Mouse (Mus musculus): Measurements from ENCODE around the gene Eci1.
"Not testable (repeated sequence)": the region's sequence is repeated elsewhere in the genome, so short reads cannot be mapped to it uniquely, and the experiment has no call there.

The Eci1 gene

DNA sequence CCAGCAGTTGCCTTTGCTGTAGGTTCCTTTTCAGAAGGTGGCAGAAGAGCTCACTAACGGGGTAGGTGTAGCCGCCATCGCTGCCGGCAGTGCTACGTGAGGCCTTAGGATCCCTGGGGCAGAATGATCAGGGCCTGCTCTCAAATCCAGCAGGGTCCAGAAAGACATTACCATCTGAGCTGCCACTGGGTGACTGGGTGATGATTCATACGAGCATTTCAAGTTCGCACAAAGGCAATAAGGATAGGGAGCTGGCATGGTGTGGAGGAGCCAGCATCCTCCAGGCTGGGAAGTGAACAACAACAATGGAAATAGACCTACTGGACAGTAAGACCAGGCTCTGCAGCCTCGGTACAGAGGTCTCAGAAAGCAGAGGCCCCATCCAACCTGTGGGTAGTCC is 13.9 kb downstream of the Eci1 start:
- DNase-seq (ENCODE audit: low spot score), result no peak

DNA sequence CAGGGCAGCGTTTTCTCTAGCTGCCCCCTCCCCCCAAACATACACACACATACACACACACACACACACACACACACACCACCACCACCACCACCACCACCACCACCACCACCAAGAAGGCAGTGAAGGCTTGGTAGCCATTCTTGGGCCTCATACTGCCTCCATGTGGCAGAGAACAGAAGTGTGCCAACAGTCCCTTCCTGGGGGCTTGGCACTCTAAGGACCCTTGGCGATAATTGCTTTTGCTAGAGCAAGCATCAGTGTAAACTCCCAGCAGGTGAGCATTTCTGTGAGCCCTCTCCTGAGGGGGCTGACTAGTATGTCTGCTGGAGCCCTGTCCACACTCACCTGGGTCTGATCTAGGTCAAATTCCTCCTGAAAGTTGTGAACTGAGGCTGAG is 14.7 kb downstream of the Eci1 start:
- peak; percentile 40 for DNase-seq (ENCODE audit: low spot score)

DNA sequence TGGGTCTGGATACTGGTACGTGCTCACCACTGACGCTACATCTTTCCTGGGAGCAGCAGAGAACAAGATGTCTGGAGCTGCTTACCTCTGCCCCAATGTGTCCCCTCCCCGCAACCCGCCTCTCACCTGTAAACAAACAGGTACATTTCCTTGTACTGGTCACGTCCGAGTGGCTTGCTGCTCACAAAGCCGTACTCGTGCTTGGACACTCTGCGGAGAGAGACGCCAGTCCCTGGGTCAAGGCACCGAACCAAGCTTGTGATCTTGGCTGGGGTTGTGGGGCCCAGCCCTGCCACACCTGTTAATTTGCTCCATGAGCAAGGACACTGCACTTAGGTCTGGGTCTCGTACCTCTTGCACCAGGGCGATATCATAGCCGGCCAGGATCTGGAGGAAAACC is 15.7 kb downstream of the Eci1 start:
- no peak for DNase-seq (ENCODE audit: low spot score)

DNA sequence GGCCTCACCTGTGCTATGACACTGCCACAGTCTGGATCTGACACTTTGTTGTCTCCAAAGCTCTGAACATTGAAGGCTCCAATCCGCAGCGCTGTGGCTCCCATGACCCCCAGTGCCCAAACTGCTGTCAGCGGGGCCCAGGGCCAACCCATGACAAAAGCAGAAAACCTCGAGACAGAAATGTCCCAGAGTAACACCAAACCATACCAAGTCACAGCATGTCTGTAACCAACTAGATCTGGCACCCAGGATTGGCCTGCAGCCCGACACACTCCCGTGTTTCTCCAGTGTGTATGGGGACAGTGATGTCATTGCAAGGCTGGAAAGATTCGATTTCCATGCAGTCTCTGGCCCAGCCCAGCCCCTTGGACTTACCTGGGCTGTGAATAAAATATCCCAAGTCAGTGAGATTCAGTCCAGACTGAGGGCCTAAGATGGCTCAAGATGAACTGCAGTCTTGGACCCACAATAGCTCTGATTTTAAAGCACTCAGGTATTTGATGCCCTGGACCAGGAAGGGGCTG is 16.3 kb downstream of the Eci1 start, which contains the start of gene Dnase1l2:
Gene Dnase1l2, minus strand, starts transcription at position 474 of the 524 bp plus-strand sequence.
- DNase-seq (ENCODE audit: low spot score), result no peak

DNA sequence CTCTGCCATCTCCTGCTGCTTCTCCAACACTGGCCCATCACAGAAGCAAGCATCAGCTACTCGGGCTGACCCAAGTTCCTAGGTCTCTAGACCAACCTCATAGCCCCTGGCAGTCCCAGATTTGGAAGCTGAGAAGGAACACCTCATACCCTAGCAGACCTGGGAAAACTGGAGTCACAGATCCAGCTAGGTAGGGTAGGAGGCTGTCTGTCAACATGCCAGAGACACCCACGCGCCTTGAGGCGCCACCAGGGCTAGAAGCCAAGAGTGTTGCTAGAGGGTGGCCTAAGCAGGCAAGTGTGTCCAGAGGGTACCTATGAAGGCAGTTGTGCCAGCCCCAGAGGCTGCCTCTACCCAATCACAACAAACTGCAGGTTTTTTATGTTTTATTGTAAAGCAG is 17.0 kb downstream of the Eci1 start:
- DNase-seq (ENCODE audit: low spot score), result no peak

DNA sequence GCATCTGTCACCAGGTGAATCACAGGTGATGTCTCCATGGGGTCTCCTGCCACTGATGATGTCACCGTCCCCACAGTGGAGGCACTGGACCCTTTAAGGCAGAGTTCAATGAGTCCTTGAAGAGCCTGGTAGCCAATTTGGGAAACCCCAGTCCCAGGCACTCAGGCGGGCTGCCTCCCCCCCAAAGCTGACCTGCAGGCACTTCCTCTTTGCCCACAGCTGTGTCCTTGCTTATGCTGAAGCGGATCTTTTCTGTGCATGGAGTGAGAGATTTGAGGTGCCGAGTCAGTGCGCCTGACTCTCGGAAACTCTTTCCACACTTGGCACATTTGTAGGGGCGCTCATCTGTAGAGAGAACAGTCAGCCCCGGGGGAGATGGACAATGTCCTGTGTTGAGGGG is 20.1 kb downstream of the Eci1 start:
- DNase-seq (ENCODE audit: low spot score), result no peak

DNA sequence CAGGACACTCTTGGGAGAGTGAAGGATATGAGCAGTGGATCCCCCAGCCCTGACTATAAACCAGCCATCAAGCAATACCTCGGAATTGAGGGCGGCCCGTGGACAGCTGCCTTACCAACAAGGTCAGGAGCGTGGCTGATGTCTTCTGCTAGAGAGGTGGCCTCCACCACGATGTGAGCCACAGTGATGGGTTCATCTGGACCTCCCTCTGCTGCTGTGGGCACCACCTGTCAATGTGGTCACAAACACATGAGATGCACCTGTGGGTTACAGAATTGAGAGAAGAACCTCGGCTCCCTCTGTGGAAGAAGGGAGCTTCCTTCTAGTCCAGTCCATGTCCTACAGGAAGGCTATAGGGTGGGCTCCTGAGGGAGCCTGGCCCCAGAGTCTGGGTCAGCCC is 23.1 kb downstream of the Eci1 start:
- DNase-seq (ENCODE audit: low spot score), result no peak

DNA sequence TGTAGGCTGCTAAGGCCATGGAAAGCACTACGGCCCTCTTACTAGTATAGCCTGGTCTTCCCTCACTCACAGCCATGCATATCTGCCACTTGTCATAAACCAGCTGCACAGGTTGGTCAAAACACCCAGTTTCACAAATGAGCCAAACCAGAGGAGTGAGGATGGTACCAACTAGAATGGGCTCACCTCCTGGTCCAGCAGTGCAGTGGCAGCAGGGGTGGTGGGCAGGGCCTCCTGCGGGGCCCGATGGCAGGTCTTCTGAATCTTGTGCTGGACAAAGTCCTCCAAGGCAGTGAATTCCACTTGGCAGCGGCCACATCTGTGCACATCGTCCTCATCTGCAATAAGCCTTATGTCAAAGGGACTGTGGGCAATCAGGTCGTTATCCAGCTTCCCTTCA is 24.8 kb downstream of the Eci1 start:
- no peak for DNase-seq (ENCODE audit: low spot score)

DNA sequence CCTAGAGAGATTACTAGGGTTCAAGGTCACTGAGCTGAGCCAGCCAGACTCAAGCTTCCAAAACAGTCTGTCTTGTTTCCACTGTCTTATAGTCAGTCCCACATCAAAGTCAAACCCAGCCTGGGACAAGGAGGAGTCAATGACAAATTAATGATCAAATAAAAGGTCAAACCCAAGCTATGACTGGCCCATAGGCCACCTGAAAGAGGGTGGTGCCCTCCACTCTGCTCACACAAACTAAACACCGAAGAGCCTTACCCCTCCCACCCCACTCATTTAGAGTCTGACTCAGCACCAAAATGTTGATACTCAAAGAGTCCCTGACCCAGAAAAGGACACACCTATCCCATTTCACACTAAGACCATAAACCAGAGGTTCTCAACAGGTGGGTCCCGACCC is 26.9 kb downstream of the Eci1 start:
- no peak for DNase-seq (ENCODE audit: low spot score)

DNA sequence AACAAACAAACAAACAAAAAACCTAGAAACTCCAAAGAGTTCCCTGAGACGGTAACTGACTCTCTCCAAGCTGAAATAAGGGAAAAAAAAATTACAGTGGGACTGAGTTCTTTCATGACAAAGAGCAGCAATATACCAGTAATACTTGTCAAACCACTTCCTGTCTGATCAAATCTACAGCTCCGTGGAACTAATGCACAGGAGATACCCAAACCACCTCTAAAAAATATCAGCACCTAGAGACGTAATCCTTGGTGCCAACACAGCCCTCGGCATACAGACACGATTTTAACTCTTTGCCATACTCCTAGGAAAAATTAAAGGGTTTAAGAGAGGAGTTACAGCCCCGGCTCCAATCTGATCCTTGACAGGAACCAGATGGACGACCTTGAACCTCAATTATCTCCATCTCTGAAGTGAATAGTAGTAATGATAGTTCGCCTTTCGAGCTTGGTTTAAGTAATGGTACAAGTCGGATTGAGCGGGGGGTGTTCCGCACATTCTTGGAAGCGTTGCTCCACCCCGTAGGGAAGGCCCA is 27.8 kb downstream of the Eci1 start:
- DNase-seq (ENCODE audit: low spot score), result no peak

DNA sequence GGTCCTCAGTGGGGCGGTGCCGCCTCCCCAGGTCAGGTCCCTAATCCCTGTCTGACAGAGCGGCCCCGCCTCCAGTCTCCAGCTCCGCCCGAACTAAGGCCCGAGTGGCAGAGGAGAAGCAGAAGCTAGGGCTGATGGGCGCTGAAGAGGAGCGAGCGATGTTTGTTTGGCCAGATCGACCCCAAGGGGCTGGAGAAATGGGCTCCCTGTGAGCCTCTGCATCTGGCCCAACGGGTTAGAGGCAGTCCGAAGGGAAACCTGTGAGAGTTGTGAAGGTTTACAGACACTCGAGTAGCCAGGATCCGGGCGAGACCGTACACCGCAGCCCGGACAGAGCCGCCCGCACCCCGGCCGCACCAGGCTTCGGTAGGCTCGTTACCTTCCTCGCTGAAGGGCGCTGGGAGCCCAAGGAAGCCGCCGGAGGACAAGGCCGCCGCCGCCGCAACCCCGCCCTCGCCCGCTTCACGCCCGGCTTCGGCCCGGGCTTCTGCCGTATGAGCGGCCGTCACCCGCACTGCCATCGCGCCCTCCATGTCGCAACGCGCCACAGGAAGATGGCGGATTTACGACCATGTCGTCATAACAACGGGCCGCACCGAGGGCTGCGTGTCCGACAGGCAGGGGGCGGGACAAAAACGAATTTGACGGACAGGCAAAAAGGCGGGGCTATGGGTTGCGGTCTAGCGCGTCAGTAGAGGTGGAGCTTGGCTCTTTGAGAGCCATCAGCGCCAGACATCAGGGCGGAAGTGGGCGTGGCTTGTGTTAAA is 28.5 kb downstream of the Eci1 start:
- peak; percentile 100 for DNase-seq (ENCODE audit: low spot score)

DNA sequence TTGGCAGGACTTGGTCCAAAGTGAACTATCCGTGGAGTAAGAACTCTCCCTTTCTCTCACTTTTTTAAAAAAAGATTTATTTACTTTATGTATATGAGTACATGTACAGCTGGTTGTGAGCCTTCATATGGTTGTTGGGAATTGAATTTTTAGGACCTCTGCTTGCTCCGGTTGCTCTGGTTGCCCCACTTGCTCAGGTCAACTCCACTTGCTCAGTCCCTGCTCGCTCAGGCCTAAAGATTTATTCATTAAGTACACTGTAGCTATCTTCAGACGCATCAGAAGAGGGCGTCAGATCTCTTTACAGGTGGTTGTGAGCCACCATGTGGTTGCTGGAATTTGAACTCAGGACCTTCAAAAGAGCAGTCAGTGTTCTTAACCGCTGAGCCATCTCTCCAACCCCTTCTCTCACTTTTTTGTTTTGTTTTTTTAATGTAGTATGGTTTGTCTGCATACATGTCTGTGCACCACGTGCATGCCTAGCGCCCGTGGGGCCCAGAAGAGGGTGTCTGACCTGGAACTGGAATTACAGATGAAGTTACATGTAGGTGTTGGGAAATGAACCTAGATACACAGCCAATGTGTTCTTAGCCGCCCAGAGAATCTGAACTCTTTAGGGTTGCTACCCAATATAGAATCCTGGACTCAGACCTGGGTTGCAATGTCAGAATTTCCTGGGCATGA is 29.2 kb downstream of the Eci1 start:
- not testable (repeated sequence) for DNase-seq (ENCODE audit: low spot score)

DNA sequence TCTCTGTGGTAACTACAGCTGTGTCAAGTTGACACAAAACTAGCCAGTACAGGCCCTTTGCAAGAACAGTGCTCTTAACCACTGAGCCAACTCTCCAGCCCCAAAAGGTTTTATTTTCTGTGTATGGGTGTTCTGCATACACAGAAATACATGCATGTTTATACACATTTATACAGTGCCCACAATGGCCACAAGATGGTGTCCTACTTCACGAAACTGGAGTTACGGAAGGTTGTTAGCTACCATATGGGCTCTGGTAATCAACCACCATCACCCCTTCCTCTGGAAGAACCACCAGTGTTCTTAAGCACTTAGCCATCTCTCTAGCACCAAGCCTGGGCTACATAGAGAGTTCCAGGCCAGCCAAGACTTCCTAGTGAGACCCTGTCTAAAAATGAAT is 35.1 kb downstream of the Eci1 start:
- DNase-seq (ENCODE audit: low spot score), result peak; percentile 66

DNA sequence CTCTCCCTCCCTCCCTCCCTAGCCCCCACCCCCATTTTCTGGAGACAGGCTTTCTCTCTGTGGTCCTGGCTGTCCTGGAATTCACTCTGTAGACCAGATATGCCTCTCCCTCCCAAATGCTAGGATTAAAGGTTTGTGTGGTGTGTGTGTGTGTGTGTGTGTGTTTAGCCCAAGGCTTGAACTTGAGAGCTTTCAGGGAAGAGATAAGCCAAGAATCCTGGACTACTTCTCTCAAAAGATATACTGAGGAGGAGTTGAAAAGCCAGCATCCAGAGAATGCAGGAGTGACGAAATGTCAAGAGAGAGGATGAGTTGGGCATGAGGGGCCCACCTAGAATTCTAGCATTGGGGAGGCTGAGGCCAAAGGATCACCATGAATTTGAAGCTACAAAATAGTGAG is 36.5 kb downstream of the Eci1 start:
- no peak for DNase-seq (ENCODE audit: low spot score)

DNA sequence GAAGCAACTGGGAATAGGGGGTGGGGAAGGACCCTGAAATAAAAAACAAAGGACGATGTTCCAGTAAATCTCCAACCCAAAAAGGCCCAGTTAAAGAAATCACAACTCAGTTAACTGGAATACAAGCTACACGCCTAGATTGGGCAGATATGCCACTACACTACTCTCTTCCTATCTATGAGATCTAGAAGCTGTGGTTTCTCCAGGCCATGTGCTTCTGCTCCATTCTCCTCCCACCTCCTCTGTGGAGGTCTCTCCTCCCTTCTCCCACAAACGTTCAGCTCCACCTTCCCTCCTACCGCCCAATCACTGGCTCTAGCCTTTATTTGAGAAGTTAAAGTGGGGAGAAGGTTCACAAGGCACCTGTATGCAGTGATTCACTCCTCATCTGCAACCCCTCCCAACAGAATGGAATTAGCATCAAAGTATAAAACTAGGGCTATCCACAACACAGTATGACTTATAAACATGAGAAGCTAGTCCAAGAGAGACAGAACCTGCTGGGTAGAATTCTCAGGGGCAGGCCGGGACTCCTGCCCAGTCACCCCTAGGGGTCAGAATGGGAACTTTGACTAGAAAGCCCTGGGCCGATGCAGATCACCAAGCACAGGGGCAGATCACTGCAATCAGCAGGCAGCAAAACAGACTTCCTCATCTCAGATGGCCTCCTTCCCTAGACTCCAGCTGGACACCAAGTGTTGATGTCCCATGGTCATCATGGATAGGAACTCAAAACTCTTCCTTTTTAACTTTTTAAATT is 37.1 kb downstream of the Eci1 start:
- peak; percentile 29 for DNase-seq (ENCODE audit: low spot score)

DNA sequence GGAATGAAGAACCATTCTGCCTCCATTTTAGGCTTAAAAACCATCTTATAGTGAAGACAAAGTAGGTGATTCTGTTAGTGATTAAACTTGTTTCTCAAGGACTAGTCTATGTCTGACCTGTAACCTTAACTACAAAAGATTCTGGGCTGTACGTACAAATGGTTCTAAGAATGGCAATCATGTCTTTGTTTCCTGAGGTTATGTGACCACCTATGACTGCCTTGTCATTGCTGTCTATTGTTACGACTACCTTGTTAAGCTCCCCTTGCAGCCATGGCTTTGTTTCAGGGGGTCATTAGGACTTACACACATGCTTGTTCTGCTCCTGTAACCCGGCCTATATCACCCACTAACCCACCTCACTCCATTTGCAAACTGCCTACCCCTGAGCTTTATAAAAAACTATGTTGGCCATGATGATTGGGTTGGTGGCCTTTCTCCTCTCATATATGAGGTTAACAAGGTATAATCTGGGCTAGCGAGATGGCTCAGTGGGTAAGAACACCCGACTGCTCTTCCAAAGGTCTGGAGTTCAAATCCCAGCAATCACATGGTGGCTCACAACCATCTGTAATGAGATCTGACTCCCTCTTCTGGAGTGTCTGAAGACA is 42.3 kb downstream of the Eci1 start:
- no peak for DNase-seq (ENCODE audit: low spot score)

DNA sequence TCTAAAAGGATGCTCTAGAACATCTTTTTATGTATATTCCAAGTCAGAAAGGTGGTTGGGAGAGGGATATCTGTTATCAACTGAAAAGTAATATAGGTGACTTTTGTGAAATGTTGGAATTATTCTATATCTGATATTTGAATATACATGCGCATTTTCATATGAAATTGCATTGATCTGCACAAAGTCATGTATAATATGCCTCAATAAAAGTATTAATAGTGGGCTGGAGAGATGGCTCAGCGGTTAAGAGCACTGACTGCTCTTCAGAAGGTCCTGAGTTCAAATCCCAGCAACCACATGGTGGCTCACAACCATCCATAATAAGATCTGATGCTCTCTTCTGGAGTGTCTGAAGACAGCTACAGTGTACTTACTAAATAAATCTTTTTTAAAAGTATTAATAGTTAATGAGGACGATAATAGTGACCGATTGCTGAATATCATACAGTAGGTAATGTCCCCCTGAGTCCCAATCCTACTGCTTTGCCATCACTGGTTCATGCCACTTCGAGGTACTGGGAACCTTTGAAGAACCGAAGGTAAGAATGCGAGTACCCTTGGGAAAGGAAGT is 43.0 kb downstream of the Eci1 start:
- DNase-seq (ENCODE audit: low spot score), result no peak

DNA sequence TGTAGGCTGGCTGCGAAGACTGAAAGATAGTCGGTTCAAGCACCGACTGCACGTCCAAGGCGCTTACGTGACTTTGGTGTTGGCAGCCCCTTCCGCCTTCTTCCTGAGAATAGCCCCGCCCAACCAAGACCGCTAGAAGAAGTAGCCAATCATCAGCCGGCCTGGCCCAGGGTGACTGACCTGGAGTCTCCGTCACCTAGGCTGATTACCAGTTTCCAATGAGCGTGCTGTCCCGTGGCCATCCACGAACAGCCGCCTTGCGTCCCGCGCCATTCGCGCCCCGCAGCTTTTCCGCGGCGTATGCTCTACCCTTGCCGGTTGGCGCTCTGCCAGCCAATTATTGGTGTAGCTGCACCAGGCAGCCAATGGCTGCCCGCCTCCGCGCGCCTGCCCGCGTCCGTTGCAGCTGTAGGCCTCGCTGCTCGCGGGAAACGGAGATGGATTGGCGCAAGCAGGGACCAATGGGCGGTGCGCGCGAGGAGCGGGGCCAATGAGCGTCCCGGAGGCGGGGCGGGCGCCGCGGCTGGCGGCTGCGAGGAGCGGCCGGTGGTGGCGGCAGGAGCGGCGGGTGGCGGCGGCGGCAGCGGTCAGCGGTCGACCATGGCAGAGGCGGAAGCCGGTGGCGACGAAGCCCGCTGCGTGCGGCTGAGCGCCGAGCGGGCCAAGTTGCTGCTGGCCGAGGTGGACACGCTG is 43.6 kb downstream of the Eci1 start, which contains the start of the genes E4f1 and Pgp:
Gene E4f1, minus strand, starts transcription at position 404 of the 693 bp plus-strand sequence.
Gene Pgp, plus strand, starts transcription at position 483 of the 693 bp plus-strand sequence.
- peak; percentile 99 for DNase-seq (ENCODE audit: low spot score)

DNA sequence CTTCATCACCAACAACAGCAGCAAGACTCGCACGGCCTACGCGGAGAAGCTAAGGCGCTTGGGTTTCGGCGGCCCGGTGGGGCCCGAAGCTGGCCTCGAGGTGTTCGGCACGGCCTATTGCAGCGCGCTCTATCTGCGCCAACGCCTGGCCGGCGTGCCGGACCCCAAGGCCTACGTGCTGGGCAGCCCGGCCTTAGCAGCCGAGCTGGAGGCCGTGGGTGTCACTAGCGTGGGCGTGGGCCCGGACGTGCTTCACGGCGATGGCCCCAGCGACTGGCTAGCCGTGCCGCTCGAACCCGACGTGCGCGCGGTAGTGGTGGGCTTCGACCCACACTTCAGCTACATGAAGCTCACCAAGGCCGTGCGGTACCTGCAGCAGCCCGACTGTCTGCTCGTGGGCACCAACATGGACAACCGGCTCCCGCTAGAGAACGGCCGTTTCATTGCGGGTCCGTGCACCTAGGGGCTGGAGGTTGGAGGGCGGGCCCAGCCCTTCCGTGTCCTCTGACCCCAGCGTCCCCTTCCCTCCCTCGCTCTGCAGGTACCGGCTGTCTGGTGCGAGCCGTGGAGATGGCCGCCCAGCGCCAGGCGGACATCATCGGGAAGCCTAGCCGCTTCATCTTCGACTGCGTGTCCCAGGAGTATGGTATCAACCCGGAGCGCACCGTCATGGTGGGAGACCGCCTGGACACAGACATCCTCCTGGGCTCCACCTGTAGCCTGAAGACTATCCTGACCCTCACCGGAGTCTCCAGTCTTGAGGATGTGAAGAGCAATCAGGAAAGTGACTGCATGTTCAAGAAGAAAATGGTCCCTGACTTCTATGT is 44.5 kb downstream of the Eci1 start:
- DNase-seq (ENCODE audit: low spot score), result no peak

DNA sequence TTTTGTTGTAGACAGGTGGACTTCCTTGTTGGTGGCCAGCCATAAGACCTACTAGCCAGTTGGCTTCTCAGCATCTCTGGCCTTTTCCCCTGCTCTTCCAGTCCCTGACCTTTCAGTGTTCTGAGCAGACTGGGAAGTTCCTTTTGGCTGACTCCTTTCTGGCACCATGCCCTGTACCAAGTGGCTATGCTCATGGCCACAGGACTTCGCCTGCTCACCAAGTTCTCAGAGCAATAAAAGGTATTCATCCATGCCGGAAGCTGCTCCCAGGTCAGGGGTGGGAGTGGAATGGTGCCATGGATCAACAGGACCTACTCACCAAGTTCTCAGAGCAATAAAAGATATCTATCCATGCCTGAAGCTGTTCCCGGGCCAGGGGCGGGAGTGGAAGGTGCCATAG is 46.1 kb downstream of the Eci1 start:
- peak; percentile 90 for DNase-seq (ENCODE audit: low spot score)
